Mouse (Mus musculus) stomach, embryonic 16.5 days (tissue): ENCODE measurements around the gene Heatr4. TPM values are rescaled to one million over a fixed set of nuclear protein-coding genes. Genes with fewer than 3 reads are reported as not detected.
A peak's percentile ranks its signal among the peaks of the same experiment; 100 is the strongest.

Experiments
- ATAC-seq: fragments of 200-750 bp; cut with Nextera tagmentation; 2 replicates; pipeline ENCODE4 v1.8.0; 2017; ENCODE audit warnings: moderate number of reproducible peaks, moderate TSS enrichment; ENCODE audit not compliant: insufficient read depth, low FRiP score
- H3K27ac ChIP-seq: fragments of 300-500 bp; sonication (generic); 2 replicates; pipeline ENCODE4 v1.5.1; 2014; ENCODE audit warnings: low read length
- H3K27me3 ChIP-seq: fragments of 300-500 bp; sonication (generic); 2 replicates; pipeline ENCODE4 v1.6.1; 2014; ENCODE audit warnings: low read length, control low read depth, mixed read lengths; ENCODE audit not compliant: control insufficient read depth, insufficient read depth
- H3K36me3 ChIP-seq: fragments of 300-500 bp; sonication (generic); 2 replicates; pipeline ENCODE4 v1.6.1; 2014; ENCODE audit warnings: low read length; ENCODE audit not compliant: control insufficient read depth, insufficient read depth
- H3K4me1 ChIP-seq: fragments of 300-500 bp; sonication (generic); 2 replicates; pipeline ENCODE4 v1.6.1; 2014; ENCODE audit warnings: low read length, control low read depth, mixed read lengths; ENCODE audit not compliant: control insufficient read depth, insufficient read depth
- H3K4me2 ChIP-seq: fragments of 300-500 bp; sonication (generic); 2 replicates; pipeline ENCODE4 v1.6.1; 2014; ENCODE audit warnings: low read depth, low read length, mixed read lengths
- H3K4me3 ChIP-seq: fragments of 300-500 bp; sonication (generic); replicated peaks from 2 replicates; pipeline ENCODE4 v1.5.1; 2014; ENCODE audit warnings: mild to moderate bottlenecking, low read length
- H3K9ac ChIP-seq: fragments of 300-500 bp; sonication (generic); 2 replicates; pipeline ENCODE4 v1.6.1; 2014; ENCODE audit warnings: low read length
- H3K9me3 ChIP-seq: fragments of 300-500 bp; sonication (generic); replicated peaks from 2 replicates; pipeline ENCODE4 v1.6.1; 2016; ENCODE audit warnings: low read length, control low read depth; ENCODE audit not compliant: control insufficient read depth
- WGBS: fragments of 180-500 bp; shearing (Covaris S2); extraction: QIAGEN DNeasy Blood & Tissue Kit; methylation state at CpG from one replicate; pipeline ENCODE4 v1.1.7; 2014; 5-methylcytosine and 5-hydroxymethylcytosine counted together
- polyA plus RNA-seq: library from polyadenylated mRNA; unstranded; fragments of >200 nt; fragmentation: Nextera tagmentation; extraction: Ambion mirVana; gene quantifications from 2 replicates; pipeline ENCODE4 v1.2.1, GENCODE M21; 2015

The Heatr4 gene
- polyA plus RNA-seq, 1 experiment from 2014 or later: 0.05 TPM

DNA sequence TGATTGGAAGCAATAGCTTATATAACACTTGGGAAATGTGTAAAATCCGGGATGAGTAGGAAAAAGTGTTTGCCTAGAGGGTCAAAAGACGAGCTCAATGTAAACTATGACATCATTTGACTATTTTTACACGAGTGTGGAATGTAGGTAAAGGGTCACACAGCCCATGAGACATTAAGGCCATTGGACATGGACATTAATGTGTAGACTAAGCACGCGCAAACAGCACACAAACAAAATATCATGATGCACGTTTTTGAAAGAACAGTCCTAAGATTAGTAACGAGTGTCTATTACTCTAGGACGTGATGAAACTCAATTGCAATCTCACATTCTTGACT is 2.6 kb upstream of the Heatr4 start:
- peak overlapping the region; percentile 97 for H3K27ac ChIP-seq
- ATAC-seq: no peak
- no peaks in the 10 kb centered on the region for H3K27me3 ChIP-seq
- peak overlapping the region; percentile 88 for H3K9ac ChIP-seq
- H3K4me1 ChIP-seq: peaks cover 3% of the 10 kb centered on the region; the same call in 1 of the 2 replicates
- H3K36me3 ChIP-seq: no peaks in the 10 kb centered on the region
- H3K4me2 ChIP-seq: peak overlapping the region; percentile 52
- WGBS: 16% methylated on average over 8 of the region's 8 CpGs
- H3K4me3 ChIP-seq: peak overlapping the region; percentile 69
- no peaks in the 10 kb centered on the region; the same call in 1 of the 2 replicates for H3K9me3 ChIP-seq

DNA sequence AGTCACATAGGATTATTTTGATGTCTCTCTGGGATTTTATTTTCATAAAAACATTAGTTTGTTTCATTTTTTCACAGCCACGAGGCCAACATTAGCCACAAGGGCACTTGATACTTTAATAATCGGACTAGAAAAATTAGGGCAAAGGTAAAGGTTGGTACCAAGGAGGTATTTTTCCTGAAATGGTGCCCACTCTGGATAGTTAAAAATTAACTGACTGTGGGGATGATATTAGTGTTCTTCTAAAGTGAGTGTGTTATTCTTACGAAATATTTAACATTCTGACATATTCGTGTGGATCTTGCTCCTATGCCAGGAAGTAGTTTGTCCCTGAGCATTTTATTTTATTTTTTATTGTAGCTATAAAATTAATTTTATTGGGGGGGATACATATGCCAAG is 3.0 kb downstream of the Heatr4 start:
- no peaks in the 10 kb centered on the region for H3K36me3 ChIP-seq
- H3K9me3 ChIP-seq: no peaks in the 10 kb centered on the region
- no peak overlapping the region for H3K27ac ChIP-seq
- no peak for ATAC-seq
- H3K4me2 ChIP-seq: no peak overlapping the region
- H3K27me3 ChIP-seq: no peaks in the 10 kb centered on the region
- H3K4me3 ChIP-seq: no peak overlapping the region
- H3K4me1 ChIP-seq: no peaks in the 10 kb centered on the region; the same call in 1 of the 2 replicates
- WGBS: 79% methylated on average over 4 of the region's 4 CpGs
- H3K9ac ChIP-seq: no peak overlapping the region

DNA sequence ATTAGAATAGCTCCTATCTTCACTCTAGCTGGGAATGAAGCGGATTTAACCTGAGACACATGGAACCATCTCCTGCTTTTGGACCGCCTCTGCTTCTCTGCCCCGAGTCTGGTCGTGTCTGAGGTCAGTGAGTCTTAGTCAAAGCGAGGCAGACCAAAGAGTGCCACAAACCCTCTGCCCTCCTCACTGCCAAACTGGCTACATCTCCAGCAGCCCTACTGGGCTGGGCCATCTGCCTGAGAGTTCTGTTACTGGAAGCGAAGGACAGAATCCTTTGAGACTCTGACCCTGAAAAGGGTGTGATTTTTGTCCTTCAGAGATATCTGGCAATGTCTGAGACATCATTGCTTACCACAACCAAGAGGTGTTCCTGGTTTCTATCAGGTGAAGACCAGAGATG is 5.8 kb downstream of the Heatr4 start:
- H3K4me1 ChIP-seq: no peaks in the 10 kb centered on the region
- no peak overlapping the region for H3K9ac ChIP-seq
- no peaks in the 10 kb centered on the region for H3K9me3 ChIP-seq
- no peaks in the 10 kb centered on the region for H3K36me3 ChIP-seq
- 85% methylated on average over 6 of the region's 6 CpGs for WGBS
- no peak overlapping the region for H3K4me2 ChIP-seq
- no peak overlapping the region for H3K4me3 ChIP-seq
- ATAC-seq: no peak
- no peaks in the 10 kb centered on the region for H3K27me3 ChIP-seq
- H3K27ac ChIP-seq: no peak overlapping the region

DNA sequence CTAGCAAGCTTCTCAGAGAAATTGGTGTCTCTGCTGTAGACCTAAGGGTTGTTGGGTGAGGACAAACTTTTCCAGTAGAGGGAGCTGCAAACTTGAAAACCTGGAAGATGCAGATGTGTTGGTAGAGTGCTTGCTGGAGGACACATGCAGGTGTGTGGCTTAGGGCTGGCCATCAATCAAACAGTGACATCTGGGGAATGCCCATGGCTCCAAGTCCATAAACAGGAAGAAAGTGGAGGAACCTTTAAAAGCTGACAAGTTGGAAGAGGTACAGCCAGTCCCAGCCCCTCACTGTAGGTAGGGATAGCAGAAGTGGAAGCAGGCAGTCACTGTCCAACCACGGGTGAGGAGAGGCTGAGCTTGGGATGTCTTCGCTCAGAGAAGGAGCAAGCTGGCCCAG is 12.5 kb downstream of the Heatr4 start:
- H3K4me2 ChIP-seq: no peak overlapping the region
- H3K36me3 ChIP-seq: no peaks in the 10 kb centered on the region
- no peak overlapping the region for H3K9ac ChIP-seq
- H3K4me3 ChIP-seq: no peak overlapping the region
- peak; percentile 60; the same call in 1 of the 2 replicates for ATAC-seq
- H3K4me1 ChIP-seq: no peaks in the 10 kb centered on the region
- no peaks in the 10 kb centered on the region for H3K9me3 ChIP-seq
- no peak overlapping the region for H3K27ac ChIP-seq
- 41% methylated on average over 2 of the region's 2 CpGs for WGBS
- no peaks in the 10 kb centered on the region for H3K27me3 ChIP-seq

DNA sequence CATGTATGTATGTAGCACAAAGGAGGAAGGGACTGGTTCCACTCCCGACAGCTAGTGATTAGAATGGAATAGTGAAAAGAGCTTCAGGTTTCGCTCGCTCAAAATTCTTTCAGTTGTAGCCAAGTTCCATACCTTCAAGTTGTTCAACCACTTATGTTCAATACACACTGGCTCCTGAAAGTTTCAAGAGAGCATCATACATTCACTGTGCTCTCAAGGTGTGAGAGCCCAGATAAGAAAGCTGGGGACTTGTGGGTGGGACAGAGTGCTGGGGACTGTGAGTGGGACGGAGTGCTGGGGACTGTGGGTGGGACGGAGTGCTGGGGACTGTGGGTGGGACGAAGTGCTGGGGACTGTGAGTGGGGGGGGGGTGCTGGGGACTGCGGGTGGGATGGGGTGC is 19.4 kb downstream of the Heatr4 start:
- no peak overlapping the region for H3K4me2 ChIP-seq
- no peaks in the 10 kb centered on the region for H3K4me1 ChIP-seq
- no peaks in the 10 kb centered on the region for H3K9me3 ChIP-seq
- no peaks in the 10 kb centered on the region for H3K27me3 ChIP-seq
- no peak overlapping the region for H3K4me3 ChIP-seq
- H3K27ac ChIP-seq: no peak overlapping the region
- ATAC-seq: no peak
- WGBS: 77% methylated on average over 6 of the region's 7 CpGs
- no peak overlapping the region for H3K9ac ChIP-seq
- H3K36me3 ChIP-seq: no peaks in the 10 kb centered on the region

DNA sequence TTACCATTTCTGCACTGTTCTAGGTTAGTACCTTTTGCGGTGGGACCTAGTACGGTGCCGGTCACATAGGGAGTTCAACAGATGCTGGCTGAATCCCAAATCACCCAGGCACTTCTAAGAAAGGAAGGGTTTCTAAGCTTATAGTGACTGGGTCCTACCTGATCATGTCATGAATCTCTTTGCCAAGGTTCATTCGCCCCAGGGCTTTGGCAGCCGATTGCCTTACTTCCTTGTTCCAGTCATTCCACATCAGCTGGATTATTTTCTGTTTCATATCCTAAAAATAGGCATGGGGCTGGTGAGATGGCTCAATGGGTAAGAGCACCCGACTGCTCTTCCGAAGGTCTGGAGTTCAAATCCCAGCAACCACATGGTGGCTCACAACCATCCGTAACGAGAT is 26.4 kb downstream of the Heatr4 start:
- no peak overlapping the region for H3K4me3 ChIP-seq
- H3K4me1 ChIP-seq: 0 out of 2 replicates have a peak, but pooled peaks cover 2% of the 10 kb centered on the region
- no peaks in the 10 kb centered on the region for H3K9me3 ChIP-seq
- H3K4me2 ChIP-seq: no peak overlapping the region
- H3K27ac ChIP-seq: no peak overlapping the region
- WGBS: 94% methylated on average over 9 of the region's 9 CpGs
- no peaks in the 10 kb centered on the region for H3K27me3 ChIP-seq
- no peak overlapping the region for H3K9ac ChIP-seq
- ATAC-seq: no peak
- H3K36me3 ChIP-seq: 0 out of 2 replicates have a peak, but pooled peaks cover 4% of the 10 kb centered on the region

DNA sequence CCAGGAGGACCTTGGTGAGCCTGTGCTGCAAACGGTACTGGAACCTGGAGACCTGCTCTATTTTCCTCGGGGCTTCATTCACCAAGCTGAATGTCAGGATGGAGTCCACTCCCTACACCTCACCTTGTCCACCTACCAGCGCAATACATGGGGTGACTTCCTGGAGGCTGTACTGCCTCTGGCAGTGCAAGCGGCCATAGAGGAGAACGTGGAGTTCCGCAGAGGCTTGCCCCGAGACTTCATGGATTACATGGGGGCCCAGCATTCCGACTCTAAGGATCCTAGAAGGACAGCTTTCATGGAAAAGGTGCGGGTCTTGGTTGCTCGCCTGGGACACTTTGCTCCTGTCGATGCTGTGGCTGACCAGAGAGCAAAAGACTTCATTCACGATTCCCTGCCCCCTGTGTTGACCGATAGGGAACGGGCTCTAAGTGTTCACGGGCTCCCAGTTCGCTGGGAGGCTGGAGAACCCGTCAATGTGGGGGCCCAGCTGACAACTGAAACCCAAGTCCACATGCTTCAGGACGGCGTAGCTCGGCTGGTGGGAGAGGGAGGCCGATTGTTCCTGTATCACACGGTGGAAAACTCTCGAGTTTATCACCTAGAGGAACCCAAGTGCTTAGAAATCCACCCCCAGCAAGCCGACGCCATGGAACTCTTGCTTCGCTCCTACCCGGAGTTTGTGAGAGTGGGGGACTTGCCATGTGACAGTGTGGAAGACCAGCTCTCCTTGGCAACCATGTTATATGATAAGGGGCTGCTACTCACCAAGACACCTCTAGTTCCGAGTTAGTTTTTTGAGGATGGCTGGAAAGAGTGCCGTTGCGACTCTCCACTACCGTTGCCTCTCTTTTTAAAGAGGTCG is 32.7 kb downstream of the Heatr4 start:
- peaks cover 24% of the 10 kb centered on the region for H3K4me1 ChIP-seq
- H3K27ac ChIP-seq: no peak overlapping the region
- H3K9me3 ChIP-seq: no peaks in the 10 kb centered on the region; the same call in 1 of the 2 replicates
- H3K9ac ChIP-seq: peak overlapping the region; percentile 87
- H3K36me3 ChIP-seq: 0 out of 2 replicates have a peak, but pooled peaks cover 9% of the 10 kb centered on the region
- 55% methylated on average over 32 of the region's 32 CpGs for WGBS
- H3K27me3 ChIP-seq: no peaks in the 10 kb centered on the region
- peak overlapping the region; percentile 97 for H3K4me2 ChIP-seq
- ATAC-seq: no peak
- peak overlapping the region; percentile 88 for H3K4me3 ChIP-seq

DNA sequence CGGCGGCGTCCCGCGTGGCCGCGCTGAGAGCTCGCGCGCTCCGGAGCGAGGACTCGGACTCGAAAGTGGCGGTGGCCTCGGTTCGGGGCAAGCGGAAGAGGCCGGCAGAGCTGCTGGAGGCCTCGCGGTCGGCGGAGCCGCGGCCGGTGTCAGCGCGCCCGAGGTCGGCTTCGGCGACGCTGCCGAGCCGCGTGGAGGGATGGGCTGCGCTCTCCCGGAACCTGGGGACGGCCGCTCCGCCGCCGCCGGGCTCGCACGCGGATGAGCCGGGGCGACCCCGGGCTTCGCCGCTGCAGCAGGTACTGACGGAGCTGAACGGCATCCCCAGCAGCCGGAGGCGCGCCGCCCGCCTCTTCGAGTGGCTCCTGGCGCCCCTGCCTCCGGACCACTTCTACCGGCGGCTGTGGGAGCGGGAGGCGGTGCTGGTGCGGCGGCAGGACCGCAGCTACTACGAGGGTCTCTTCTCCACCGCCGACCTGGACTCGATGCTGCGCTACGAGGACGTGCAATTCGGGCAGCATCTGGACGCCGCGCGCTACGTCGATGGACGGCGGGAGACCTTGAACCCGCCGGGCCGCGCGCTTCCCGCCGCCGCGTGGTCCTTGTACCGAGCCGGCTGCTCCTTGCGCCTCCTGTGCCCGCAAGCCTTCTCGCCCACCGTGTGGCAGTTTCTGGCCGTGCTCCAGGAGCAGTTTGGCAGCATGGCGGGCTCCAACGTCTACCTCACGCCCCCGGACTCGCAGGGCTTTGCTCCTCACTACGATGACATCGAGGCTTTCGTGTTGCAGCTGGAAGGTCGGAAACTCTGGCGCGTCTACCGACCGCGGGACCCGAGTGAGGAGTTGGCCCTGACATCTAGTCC is 33.6 kb downstream of the Heatr4 start:
- 0 out of 2 replicates have a peak, but pooled peaks cover 9% of the 10 kb centered on the region for H3K36me3 ChIP-seq
- peaks cover 24% of the 10 kb centered on the region for H3K4me1 ChIP-seq
- peak overlapping the region; percentile 69 for H3K27ac ChIP-seq
- H3K9ac ChIP-seq: peak overlapping the region; percentile 87
- peak overlapping the region; percentile 88 for H3K4me3 ChIP-seq
- no peaks in the 10 kb centered on the region; the same call in 1 of the 2 replicates for H3K9me3 ChIP-seq
- no peaks in the 10 kb centered on the region for H3K27me3 ChIP-seq
- H3K4me2 ChIP-seq: peak overlapping the region; percentile 97
- under 1% methylated on average over 109 of the region's 116 CpGs for whole genome bisulfite sequencing
- ATAC-seq: peak; percentile 56

DNA sequence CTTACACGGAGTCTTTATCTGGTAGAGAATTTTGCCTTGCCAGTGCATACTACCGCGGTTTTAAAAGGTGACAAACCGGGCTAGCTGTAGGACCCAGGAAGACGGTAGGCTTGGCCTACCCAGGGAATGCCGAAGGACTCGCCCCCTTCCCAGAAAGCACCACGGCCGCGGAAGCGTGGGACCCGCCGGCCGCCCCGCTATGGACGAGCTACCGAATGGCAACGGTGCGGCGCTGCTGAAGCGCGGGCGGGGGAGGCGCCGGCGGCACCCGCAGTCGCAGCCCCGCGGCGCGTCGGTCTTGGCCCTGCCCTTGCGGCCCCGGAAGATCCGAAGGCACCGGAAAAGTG is 34.2 kb downstream of the Heatr4 start, which contains the start of gene Riox1:
Riox1 (plus strand) TSS at position 116 of the 347 bp plus-strand sequence.
- Histone ChIP-seq H3K36me3 (0 out of 2 replicates have a peak, but pooled peaks cover 9% of the 10 kb centered on the region), H3K27me3 (no peaks in the 10 kb centered on the region), H3K4me1 (peaks cover 24% of the 10 kb centered on the region), H3K9me3 (no peaks in the 10 kb centered on the region; the same call in 1 of the 2 replicates), H3K4me3 (peak within 1 kb of the TSS; percentile 88), H3K27ac (peak within 1 kb of the TSS; percentile 69), H3K9ac (peak within 1 kb of the TSS; percentile 87), H3K4me2 (peak within 1 kb of the TSS; percentile 97)
- 1% methylated on average over 37 of the region's 37 CpGs for WGBS
- ATAC-seq: peak; percentile 94
